Mouse (Mus musculus): ENCODE measurements at regions not wholly inside any gene's neighbourhood (a gene's known extent, or its start where the extent isn't known, plus 50 kb on each side); places are given as distances from the start of the nearest gene placed in this dataset.

DNA sequence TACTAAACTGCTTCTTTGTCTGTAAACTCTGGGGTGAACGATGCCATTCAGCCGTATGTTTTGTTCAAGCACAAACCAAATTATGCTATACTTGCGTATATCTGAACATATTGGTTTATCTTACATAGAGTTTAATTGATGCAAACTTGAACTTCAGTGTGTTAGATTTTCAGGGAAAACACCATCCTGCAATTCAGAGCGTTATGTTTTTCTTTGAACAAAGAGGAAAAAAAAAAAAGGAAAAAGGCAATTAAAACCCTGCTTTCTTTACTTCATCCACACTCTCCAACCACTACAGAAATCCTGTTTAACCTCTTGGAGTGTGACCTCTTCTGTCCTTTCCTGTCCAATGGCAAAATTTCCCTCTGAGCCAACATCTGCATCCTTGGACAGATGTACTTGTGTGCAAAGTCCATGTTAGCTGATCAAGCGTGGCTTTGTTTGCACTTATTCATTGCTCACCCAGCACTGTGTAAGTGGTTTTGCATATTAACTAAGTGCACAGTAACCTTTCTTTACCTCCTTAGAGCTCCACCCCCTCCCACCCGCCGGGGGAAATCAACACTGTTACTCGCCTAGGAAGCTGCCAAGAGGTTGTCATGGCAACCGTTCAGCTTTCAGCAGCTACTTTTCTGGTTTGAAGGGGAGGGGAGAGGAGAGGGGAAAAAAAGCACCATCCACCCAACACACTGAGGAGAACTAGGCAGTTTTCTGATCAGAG lies 174.4 kb upstream of the Klf12 start:
- DNase-seq (ENCODE audit: low spot score in 2 of 2), result no peak

DNA sequence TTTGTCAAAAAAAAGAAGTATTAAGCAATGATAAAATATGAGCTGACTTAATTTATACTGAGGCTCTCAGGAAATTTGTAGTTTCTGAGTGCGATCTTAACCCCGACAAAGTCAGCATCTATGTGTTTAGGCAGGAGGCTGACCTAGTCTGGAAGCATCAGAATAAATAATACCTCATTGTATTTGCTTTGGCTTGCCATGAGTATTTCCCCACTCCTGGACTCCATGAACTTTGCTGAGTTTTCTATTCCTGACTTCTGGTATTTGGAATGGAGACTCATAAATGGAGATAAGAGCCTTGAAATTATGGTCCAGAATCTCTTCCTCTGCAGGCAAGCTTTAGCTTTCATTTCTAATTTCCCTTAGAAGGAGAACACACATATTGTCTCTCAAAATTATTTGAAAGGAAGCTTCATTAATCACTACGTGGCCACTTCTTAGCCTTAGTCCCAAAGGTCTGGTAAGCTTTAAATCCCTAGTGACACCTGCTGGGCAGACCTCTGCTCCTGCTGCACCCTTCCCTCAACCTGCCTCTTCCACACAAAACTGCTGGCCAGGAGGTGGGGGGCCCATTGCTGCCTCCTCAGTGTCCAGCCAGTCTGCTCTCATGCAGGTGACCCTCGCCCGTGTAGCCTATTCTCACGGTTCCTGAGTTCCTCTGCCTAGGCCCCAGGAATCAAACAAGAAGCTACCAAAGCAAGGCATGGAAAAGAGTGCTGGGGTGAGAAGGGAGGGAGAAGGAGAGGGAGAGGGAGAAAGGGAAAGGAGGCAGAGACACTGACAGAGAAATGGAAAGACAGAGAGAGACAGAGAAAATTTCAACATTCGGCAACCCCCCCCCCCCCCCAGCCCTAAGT lies 173.6 kb upstream of the Klf12 start:
- DNase-seq (ENCODE audit: low spot score in 2 of 2), result no peak

GRCm38 (mm10) chr14:100446130-100446529 lies 161.7 kb upstream of the Klf12 start:
- DNase-seq (ENCODE audit: low spot score in 2 of 2), result no peak

- DNase-seq (ENCODE audit: low spot score in 2 of 2), result no peak
These were observed 160.4 kb upstream of the Klf12 start for GRCm38 (mm10) chr14:100444848-100445247.

DNA sequence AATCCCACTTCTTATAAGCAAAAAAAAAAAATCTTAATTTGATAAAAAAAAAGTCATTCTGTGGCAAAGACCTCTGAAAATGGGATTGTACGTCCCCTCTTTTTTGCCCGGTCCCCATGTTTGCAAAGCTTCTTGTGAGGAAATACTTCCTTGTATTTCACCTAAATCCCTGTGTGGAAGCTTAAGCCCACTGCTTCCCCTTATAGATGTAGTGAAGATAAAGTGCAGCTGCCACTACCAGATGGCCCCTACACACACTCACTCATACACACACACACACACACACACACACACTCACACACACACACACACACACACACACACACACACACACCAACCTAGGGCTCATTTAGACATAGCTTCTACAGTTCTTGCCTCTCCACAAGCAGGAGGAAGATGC lies 159.6 kb upstream of the Klf12 start:
- DNase-seq (ENCODE audit: low spot score in 2 of 2), result no peak

GRCm38 (mm10) chr14:100437552-100437951 lies 153.1 kb upstream of the Klf12 start:
- DNase-seq (ENCODE audit: low spot score in 2 of 2), result no peak

DNA sequence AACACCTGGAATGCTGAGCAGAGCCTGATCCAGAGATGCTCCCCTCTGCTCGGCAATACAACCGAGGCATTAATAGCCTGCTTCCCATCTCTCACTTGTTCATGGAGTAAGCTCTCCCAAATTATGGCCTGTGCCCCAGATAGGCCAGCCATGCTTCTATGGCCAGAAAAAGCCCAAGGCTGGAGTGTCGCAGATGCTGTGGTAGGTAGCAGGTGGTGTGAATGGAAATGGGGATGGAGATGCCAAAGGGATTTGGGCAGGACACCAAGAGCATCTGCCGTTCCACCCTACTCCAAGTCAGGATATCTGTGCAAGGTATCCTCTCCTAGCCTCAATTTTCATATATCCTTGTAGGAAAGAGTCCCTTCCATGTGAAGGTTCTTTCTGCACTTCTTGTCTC lies 145.2 kb upstream of the Klf12 start:
- no peak for DNase-seq (ENCODE audit: low spot score in 2 of 2)

DNA sequence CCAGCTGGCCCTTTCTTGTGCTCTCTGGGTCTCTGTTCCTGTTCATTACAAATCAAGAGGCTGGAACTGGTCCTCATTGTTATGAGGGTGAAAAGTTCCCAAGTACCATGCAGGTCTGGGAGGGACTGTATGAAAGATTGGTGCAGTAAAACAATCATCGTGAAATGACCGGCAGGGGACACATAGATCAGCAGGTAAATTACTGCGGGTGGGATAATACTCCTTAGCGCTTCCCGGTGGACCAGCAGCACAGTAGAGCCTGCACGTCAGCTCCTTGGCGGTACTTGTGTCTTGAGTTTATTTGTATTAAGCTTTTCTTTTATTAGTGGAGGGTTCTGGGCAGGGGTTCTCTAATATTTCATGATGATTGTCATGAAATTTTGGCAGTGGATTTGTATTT lies 141.9 kb upstream of the Klf12 start:
- no peak for DNase-seq (ENCODE audit: low spot score in 2 of 2)

- no peak for DNase-seq (ENCODE audit: low spot score in 2 of 2)
These were observed 139.3 kb upstream of the Klf12 start for GRCm38 (mm10) chr14:100423790-100424189.

- no peak for DNase-seq (ENCODE audit: low spot score in 2 of 2)
These were observed 137.2 kb upstream of the Klf12 start for GRCm38 (mm10) chr14:100421666-100422065.

GRCm38 (mm10) chr14:100415099-100415498 lies 130.6 kb upstream of the Klf12 start:
- DNase-seq (ENCODE audit: low spot score in 2 of 2), result no peak

GRCm38 (mm10) chr14:100412211-100412610 lies 127.7 kb upstream of the Klf12 start:
- no peak for DNase-seq (ENCODE audit: low spot score in 2 of 2)

GRCm38 (mm10) chr14:100397191-100397590 lies 112.7 kb upstream of the Klf12 start:
- DNase-seq (ENCODE audit: low spot score in 2 of 2), result no peak

- DNase-seq (ENCODE audit: low spot score in 2 of 2), result no peak
These were observed 90.9 kb upstream of the Klf12 start for GRCm38 (mm10) chr14:100375218-100375983.

DNA sequence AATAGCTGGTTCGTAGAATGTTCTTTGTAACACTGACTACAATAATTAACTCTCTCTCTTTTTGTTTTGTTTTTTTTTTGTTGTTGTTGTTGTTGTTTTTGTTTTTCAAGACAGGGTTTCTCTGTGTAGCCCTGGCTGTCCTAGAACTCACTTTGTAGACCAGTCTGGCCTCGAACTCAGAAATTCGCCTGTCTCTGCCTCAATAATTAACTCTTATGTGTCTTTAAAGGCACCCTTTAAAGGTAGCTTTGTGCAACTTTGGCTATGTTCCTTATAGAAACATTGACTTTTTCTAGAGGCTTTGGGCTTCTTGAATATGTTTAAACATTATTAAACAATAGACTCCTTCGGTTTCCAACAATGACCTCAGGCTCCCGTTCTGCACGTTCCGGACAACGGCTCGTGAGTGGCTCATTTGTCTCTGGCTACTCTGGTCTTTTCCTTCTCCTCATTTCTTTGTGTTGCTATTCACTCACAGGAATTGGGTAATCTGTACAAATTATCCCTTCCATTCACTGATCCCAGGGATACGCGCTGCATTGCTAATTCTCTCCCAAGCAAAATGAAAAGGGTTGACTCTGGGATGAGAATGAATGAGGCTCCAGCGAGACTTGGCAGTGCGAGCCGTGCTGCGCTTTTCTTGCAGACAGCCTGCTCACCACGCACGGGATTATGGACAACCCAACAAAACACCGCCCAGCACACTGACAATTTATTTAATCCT lies 90.2 kb upstream of the Klf12 start:
- DNase-seq (ENCODE audit: low spot score in 2 of 2), result no peak

- DNase-seq (ENCODE audit: low spot score in 2 of 2), result no peak
These were observed 81.9 kb upstream of the Klf12 start for GRCm38 (mm10) chr14:100366234-100366864.

DNA sequence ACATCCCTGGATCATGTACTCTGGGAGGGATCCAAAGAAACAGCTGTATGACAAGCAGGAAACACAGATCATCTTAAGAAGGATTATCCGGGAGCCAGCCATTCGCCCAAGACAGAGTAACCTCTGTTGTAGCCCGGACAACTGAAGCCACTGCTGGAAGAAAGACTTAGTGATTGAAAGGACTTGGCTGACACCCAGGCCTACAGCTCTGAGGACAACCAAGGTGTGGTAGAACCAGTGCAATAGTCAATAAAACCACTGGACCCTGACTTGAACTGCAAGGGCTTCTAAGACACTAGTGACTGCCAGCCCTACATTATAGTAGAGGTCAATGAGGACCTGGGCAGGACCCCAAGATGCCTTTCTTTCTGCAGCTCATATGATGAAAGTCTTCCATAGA lies 78.3 kb upstream of the Klf12 start:
- DNase-seq (ENCODE audit: low spot score in 2 of 2), result no peak

- DNase-seq (ENCODE audit: low spot score in 2 of 2), result no peak
These were observed 77.0 kb upstream of the Klf12 start for GRCm38 (mm10) chr14:100361346-100362029.

- no peak for DNase-seq (ENCODE audit: low spot score in 2 of 2)
These were observed 75.4 kb upstream of the Klf12 start for GRCm38 (mm10) chr14:100359881-100360280.

DNA sequence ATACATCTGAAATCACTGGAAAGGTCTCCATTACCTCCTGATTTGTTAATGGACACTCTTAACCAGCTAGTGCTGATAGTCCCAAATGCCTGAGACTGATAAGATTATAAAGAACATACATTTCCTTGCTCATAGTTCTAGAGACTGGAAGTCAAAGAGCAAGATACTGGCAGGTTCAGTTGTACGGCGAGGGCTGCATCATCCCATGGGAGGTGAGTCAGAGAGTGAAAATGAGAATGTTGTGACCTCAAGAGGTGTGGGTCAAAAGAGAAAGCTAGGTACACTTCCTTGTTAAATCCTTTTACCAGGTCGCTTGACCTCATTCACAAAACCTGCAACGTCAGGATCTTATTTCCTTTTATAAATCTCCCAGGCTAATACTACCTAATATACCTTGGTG lies 72.7 kb upstream of the Klf12 start:
- DNase-seq (ENCODE audit: low spot score in 2 of 2), result no peak

DNA sequence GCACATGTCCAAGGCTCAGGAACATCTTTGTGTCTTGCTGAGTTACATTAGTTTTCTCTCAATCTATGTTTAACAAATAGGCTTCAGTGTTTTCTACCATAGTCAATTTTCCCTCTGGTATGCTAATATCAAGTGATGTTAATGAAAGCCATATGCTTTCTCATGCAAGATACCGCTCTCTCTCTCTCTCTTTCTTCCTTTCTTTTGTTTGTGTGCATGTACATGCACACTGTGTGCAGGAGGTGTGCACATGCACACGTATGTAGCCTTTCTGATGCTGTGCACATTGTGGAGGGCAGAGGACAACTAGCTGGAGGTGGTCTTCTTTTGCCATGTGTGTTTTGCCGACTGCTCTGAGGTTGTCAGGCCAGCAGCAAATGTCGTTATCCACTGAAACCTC lies 69.0 kb upstream of the Klf12 start:
- DNase-seq (ENCODE audit: low spot score in 2 of 2), result no peak
